Mouse (Mus musculus) CH12.LX (cell line): Measurements from ENCODE around the gene Ap1g2. TPM values are rescaled to one million over a fixed set of nuclear protein-coding genes. Genes with fewer than 3 reads are reported as not detected.

Source experiments
- DNase-seq: peaks from one replicate; pipeline ENCODE4 v3.0.0-alpha.2; 2013; ENCODE audit errors: extremely low read depth
- H3K27ac ChIP-seq: 2 replicates; pipeline ENCODE4 v1.5.1; 2012; ENCODE audit warnings: low read depth, mild to moderate bottlenecking, control low read depth, moderate library complexity; ENCODE audit not compliant: insufficient read depth
- H3K27me3 ChIP-seq: replicated peaks from 2 replicates; pipeline ENCODE3; 2012; ENCODE audit warnings: inconsistent platforms
- H3K36me3 ChIP-seq, 2 experiments: replicated peaks in 1 of 2; 2 replicates each; pipeline versions ENCODE3 to v1.6.1; 2012; ENCODE audit warnings: inconsistent platforms in 1 of 2, low read length in 1 of 2, mild to moderate bottlenecking in 1 of 2, mixed read lengths in 1 of 2, moderate library complexity in 1 of 2; ENCODE audit not compliant: control insufficient read depth in 1 of 2, insufficient read depth in 1 of 2
- H3K4me1 ChIP-seq, 2 experiments: 2 replicates each; pipeline ENCODE4 v1.6.1; 2012; ENCODE audit warnings: inconsistent platforms in 1 of 2, moderate library complexity in 1 of 2; ENCODE audit not compliant: insufficient read depth in 2 of 2, control insufficient read depth in 1 of 2
- H3K4me2 ChIP-seq: 2 replicates; pipeline ENCODE4 v1.6.1; 2012; ENCODE audit warnings: low read depth, mild to moderate bottlenecking, control low read depth; ENCODE audit not compliant: poor library complexity, insufficient read depth, severe bottlenecking
- H3K4me3 ChIP-seq, 3 experiments: fragments of 150-350 bp in 1 of 3; sonication (generic) in 1 of 3; replicated peaks in 1 of 3; 2 replicates each; pipeline versions ENCODE3 to v1.5.1; 2011 to 2012; ENCODE audit warnings: low read depth in 2 of 3, low read length in 2 of 3, mild to moderate bottlenecking in 2 of 3, moderate library complexity in 2 of 3, control low read depth in 1 of 3, improper control_type of control experiment in 1 of 3, inconsistent platforms in 1 of 3, mixed read lengths in 1 of 3; ENCODE audit not compliant: poor library complexity in 1 of 3
- H3K79me2 ChIP-seq: replicated peaks from 2 replicates; pipeline ENCODE4 v1.6.1; 2012; ENCODE audit warnings: mild to moderate bottlenecking, moderate library complexity; ENCODE audit not compliant: control insufficient read depth, poor library complexity, insufficient read depth, severe bottlenecking; ENCODE audit errors: extremely low read depth
- H3K9ac ChIP-seq: 2 replicates; pipeline ENCODE4 v1.6.1; 2012; ENCODE audit warnings: low read depth, mild to moderate bottlenecking, control low read depth, moderate library complexity; ENCODE audit not compliant: insufficient read depth
- H3K9me3 ChIP-seq: replicated peaks from 2 replicates; pipeline ENCODE3; 2012; ENCODE audit warnings: low read length, inconsistent platforms, mixed read lengths
- BHLHE40 ChIP-seq: IDR thresholded peaks from 2 replicates; pipeline ENCODE4 v1.6.1; 2011; ENCODE audit warnings: mild to moderate bottlenecking, low read depth, low read length, improper control_type of control experiment
- CHD2 ChIP-seq: IDR thresholded peaks from 2 replicates; pipeline ENCODE4 v1.6.1; 2011; ENCODE audit warnings: low read length, improper control_type of control experiment
- E2F4 ChIP-seq: IDR thresholded peaks from 2 replicates; pipeline ENCODE4 v1.6.1; 2011; ENCODE audit warnings: low read depth, low read length, improper control_type of control experiment; ENCODE audit not compliant: insufficient replicate concordance
- ELF1 ChIP-seq: IDR thresholded peaks from 2 replicates; pipeline ENCODE4 v1.6.1; 2014; ENCODE audit warnings: low read depth, mild to moderate bottlenecking, inconsistent platforms, low read length, improper control_type of control experiment
- ETS1 ChIP-seq: conservative IDR thresholded peaks from 2 replicates; pipeline ENCODE4 v1.6.1; 2012; ENCODE audit warnings: low read depth, mild to moderate bottlenecking, inconsistent platforms, low read length, improper control_type of control experiment, moderate library complexity
- JUN ChIP-seq: IDR thresholded peaks from 2 replicates; pipeline ENCODE4 v1.6.1; 2011; ENCODE audit warnings: low read depth, mild to moderate bottlenecking, low read length, improper control_type of control experiment, moderate library complexity; ENCODE audit not compliant: insufficient read depth
- JUND ChIP-seq: conservative IDR thresholded peaks from 2 replicates; pipeline ENCODE4 v1.6.1; 2011; ENCODE audit warnings: low read depth, low read length, improper control_type of control experiment
- KAT2A ChIP-seq: IDR thresholded peaks from 2 replicates; pipeline ENCODE4 v1.6.1; 2012; ENCODE audit warnings: low read length, improper control_type of control experiment, inconsistent platforms; ENCODE audit not compliant: insufficient replicate concordance
- MAZ ChIP-seq: IDR thresholded peaks from 2 replicates; pipeline ENCODE4 v1.6.1; 2012; ENCODE audit warnings: low read depth, mild to moderate bottlenecking, inconsistent platforms, low read length, improper control_type of control experiment, moderate library complexity
- NRF1 ChIP-seq: IDR thresholded peaks from 2 replicates; pipeline ENCODE4 v1.6.1; 2014; ENCODE audit warnings: low read depth, mild to moderate bottlenecking, inconsistent platforms, low read length, improper control_type of control experiment, moderate library complexity
- POLR2A ChIP-seq: IDR thresholded peaks from 2 replicates; pipeline ENCODE4 v1.6.1; 2011; ENCODE audit warnings: low read depth, mild to moderate bottlenecking, improper control_type of control experiment, low read length
- POLR2AphosphoS2 ChIP-seq: IDR thresholded peaks from 2 replicates; pipeline ENCODE4 v1.6.1; 2011; ENCODE audit warnings: low read depth, low read length, improper control_type of control experiment
- RAD21 ChIP-seq: IDR thresholded peaks from 2 replicates; pipeline ENCODE4 v1.6.1; 2011; ENCODE audit warnings: low read depth, mild to moderate bottlenecking, low read length, improper control_type of control experiment, moderate library complexity
- SIN3A ChIP-seq: IDR thresholded peaks from 2 replicates; pipeline ENCODE4 v1.6.1; 2012; ENCODE audit warnings: low read length, improper control_type of control experiment, inconsistent platforms
- TCF12 ChIP-seq: IDR thresholded peaks from 2 replicates; pipeline ENCODE4 v1.6.1; 2014; ENCODE audit warnings: low read depth, mild to moderate bottlenecking, inconsistent platforms, low read length, improper control_type of control experiment
- ZMIZ1 ChIP-seq: IDR thresholded peaks from 2 replicates; pipeline ENCODE4 v1.6.1; 2012; ENCODE audit warnings: low read depth, mild to moderate bottlenecking, inconsistent platforms, low read length, improper control_type of control experiment
- dilution Hi-C: fragments of 300-500 bp; cut with MboI; formaldehyde crosslinking; loops from 2 replicates; pipeline ENCODE4 v1.14.3; 2020; ENCODE audit warnings: low sequenced_read_pairs; ENCODE audit not compliant: extremely low pct_unique_long_range_greater_than_20kb, extremely low pct_ligation_motif_present
- in situ Hi-C: fragments of 300-500 bp; cut with MboI; formaldehyde crosslinking; loops from 3 replicates; pipeline ENCODE4 v1.14.3; 2019; ENCODE audit warnings: low sequenced_read_pairs, low pct_ligation_motif_present, low pct_unique_long_range_greater_than_20kb, mixed read lengths
- polyA plus RNA-seq: library from polyadenylated mRNA; unstranded; fragments of >175 nt; gene quantifications from 2 replicates; pipeline ENCODE4 v1.2.1, GENCODE M21; 2012; ENCODE audit warnings: low read depth; ENCODE audit not compliant: insufficient read length
- total RNA-seq, 2 experiments: library from RNA; depleted of rRNA; stranded (reverse); fragments of 300-350 nt in 1 of 2; fragments of >200 nt in 1 of 2; gene quantifications; 2 replicates each; pipeline ENCODE4 v1.2.3; 2012 to 2014

The Ap1g2 gene
- total and polyA plus RNA-seq, 3 experiments: 18.3 to 64.8 (median 28.5) TPM

GRCm38 (mm10) chr14:55125711-55126110, 19.3 kb upstream of the Ap1g2 start:
- Histone ChIP-seq H3K36me3 (no peaks in the 10 kb centered on the region), H3K9me3 (no peaks in the 10 kb centered on the region), H3K27me3 (no peaks in the 10 kb centered on the region), H3K9ac (no peak overlapping the region), H3K4me2 (no peak overlapping the region), H3K4me3 (no peak overlapping the region), H3K4me1 (peaks cover 0 to 2% of the 10 kb centered on the region in 2 experiments; a peak in 1 of 4 replicates), H3K27ac (no peak overlapping the region), H3K79me2 (no peaks in the 10 kb centered on the region)
- TF ChIP-seq CHD2: no peak
- TF ChIP-seq ELF1: no peak
- TF ChIP-seq ZMIZ1: no peak
- TF ChIP-seq BHLHE40: no peak
- no peak for TF ChIP-seq POLR2AphosphoS2
- TF ChIP-seq KAT2A: no peak
- dilution Hi-C loops: no loop called here
- no peak for DNase-seq
- in situ Hi-C loops: no loop called here

DNA sequence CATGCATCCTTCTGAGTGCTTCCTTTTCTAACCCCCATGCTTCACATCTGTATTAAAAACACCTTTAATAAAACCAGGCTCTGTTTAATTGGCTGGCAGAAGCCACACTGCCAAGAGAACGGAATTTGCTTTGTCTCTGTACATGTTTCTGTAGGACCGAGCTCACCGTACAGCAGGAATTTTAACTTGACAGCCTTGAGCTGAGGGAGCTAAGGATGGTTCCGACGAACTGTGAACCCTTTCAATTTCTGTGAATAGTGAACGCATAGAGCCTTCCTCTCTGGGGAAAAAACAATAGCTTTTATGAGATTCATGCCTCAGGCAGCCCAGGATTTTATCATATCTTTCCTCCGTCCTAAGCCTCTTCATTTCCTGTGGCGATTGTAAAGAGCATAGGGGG, 16.0 kb upstream of the Ap1g2 start:
- Histone ChIP-seq H3K4me1 (peaks cover 0 to 2% of the 10 kb centered on the region in 2 experiments; a peak in 1 of 4 replicates), H3K9ac (no peak overlapping the region), H3K4me3 (no peak overlapping the region), H3K79me2 (no peaks in the 10 kb centered on the region), H3K4me2 (no peak overlapping the region), H3K9me3 (no peaks in the 10 kb centered on the region), H3K36me3 (no peaks in the 10 kb centered on the region), H3K27ac (no peak overlapping the region), H3K27me3 (peaks cover 8% of the 10 kb centered on the region)
- in situ Hi-C loops (loop anchor here (5.0 kb wide), 2 partner anchors 50 to 315 kb away; no protein-coding TSS in a partner anchor), dilution Hi-C loops (no loop called here)
- DNase-seq: no peak
- no peak for TF ChIP-seq JUND
- TF ChIP-seq POLR2A: no peak
- no peak for TF ChIP-seq KAT2A
- no peak for TF ChIP-seq MAZ
- no peak for TF ChIP-seq ETS1
- TF ChIP-seq E2F4: no peak
- TF ChIP-seq SIN3A: no peak
- TF ChIP-seq ELF1: no peak
- TF ChIP-seq RAD21: no peak
- no peak for TF ChIP-seq BHLHE40
- no peak for TF ChIP-seq NRF1
- TF ChIP-seq JUN: no peak
- no peak for TF ChIP-seq TCF12
